Mouse (Mus musculus) midbrain, embryonic 11.5 days (tissue): Measurements from ENCODE around the gene Pth1r. TPM values are rescaled to one million over a fixed set of nuclear protein-coding genes. Genes with fewer than 3 reads are reported as not detected.

ENCODE experiments used
- ATAC-seq: fragments of 200-750 bp; cut with Nextera tagmentation; 2 replicates; pipeline ENCODE4 v1.8.0; 2017; ENCODE audit warnings: moderate TSS enrichment, moderate library complexity; ENCODE audit not compliant: low FRiP score
- DNase-seq: peaks from one replicate; pipeline ENCODE4 v3.0.0; 2015; ENCODE audit warnings: low spot score; ENCODE audit errors: missing footprints
- H3K27ac ChIP-seq: fragments of 300-500 bp; sonication (generic); 2 replicates; pipeline ENCODE4 v1.5.1; 2014; ENCODE audit warnings: low read depth, low read length
- H3K27me3 ChIP-seq: fragments of 300-500 bp; sonication (generic); 2 replicates; pipeline ENCODE4 v1.6.1; 2014; ENCODE audit warnings: mild to moderate bottlenecking, low read length, moderate library complexity, mixed read lengths; ENCODE audit not compliant: control insufficient read depth, insufficient read depth
- H3K36me3 ChIP-seq: fragments of 300-500 bp; sonication (generic); 2 replicates; pipeline ENCODE4 v1.6.1; 2014; ENCODE audit warnings: mild to moderate bottlenecking, low read length, moderate library complexity, mixed read lengths; ENCODE audit not compliant: control insufficient read depth, insufficient read depth
- H3K4me1 ChIP-seq: fragments of 300-500 bp; sonication (generic); 2 replicates; pipeline ENCODE4 v1.6.1; 2014; ENCODE audit warnings: low read length; ENCODE audit not compliant: control insufficient read depth, insufficient read depth
- H3K4me2 ChIP-seq: fragments of 300-500 bp; sonication (generic); 2 replicates; pipeline ENCODE4 v1.6.1; 2014; ENCODE audit warnings: mild to moderate bottlenecking, moderate library complexity
- H3K4me3 ChIP-seq: fragments of 300-500 bp; sonication (generic); 2 replicates; pipeline ENCODE4 v1.5.1; 2014; ENCODE audit warnings: low read depth, low read length
- H3K9ac ChIP-seq: fragments of 300-500 bp; sonication (generic); 2 replicates; pipeline ENCODE4 v1.6.1; 2014; ENCODE audit warnings: low read length
- H3K9me3 ChIP-seq: fragments of 300-500 bp; sonication (generic); 2 replicates; pipeline ENCODE4 v1.6.1; 2016; ENCODE audit warnings: low read length; ENCODE audit not compliant: control insufficient read depth
- WGBS: fragments of 180-500 bp; shearing (Covaris S2); extraction: QIAGEN DNeasy Blood & Tissue Kit; methylation state at CpG from one replicate; pipeline ENCODE4 v1.1.7; 2014; 5-methylcytosine and 5-hydroxymethylcytosine counted together
- polyA plus RNA-seq: library from polyadenylated mRNA; unstranded; fragments of >200 nt; fragmentation: Nextera tagmentation; extraction: Ambion mirVana; gene quantifications from 2 replicates; pipeline ENCODE4 v1.2.1, GENCODE M21; 2014

Gene Pth1r
- polyA plus RNA-seq, 1 experiment from 2014 or later, result 20.3 TPM

DNA sequence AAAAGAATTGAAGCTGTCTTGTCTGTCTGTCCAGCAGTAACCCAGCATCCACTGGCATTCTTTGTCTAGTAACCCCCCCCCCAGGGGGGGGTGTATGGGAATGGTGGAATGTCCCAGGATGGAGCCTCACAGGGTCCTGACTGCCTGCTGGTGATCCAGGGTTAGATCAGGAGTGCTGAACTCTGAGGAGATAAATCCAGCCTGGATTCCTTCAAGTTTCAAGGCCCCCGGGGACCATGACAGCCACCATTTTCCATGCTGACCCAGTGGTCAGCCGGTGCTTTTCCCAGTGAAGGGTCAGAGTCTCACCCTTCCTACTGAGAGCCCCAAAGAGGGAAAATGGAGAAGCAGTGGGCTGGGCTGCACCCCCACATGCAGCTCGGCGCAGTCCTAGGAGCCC is 15.1 kb downstream of the Pth1r start:
- H3K9me3 ChIP-seq, result no peaks in the 10 kb centered on the region
- no peak overlapping the region for H3K27ac ChIP-seq
- H3K4me1 ChIP-seq, result peaks cover 21% of the 10 kb centered on the region
- ATAC-seq (no peak), DNase-seq (no peak)
- H3K4me3 ChIP-seq, result no peak overlapping the region
- WGBS, result 55% methylated on average over 4 of the region's 4 CpGs
- no peak overlapping the region for H3K4me2 ChIP-seq
- H3K36me3 ChIP-seq, result no peaks in the 10 kb centered on the region
- H3K27me3 ChIP-seq, result peaks cover 18% of the 10 kb centered on the region
- H3K9ac ChIP-seq, result no peak overlapping the region

DNA sequence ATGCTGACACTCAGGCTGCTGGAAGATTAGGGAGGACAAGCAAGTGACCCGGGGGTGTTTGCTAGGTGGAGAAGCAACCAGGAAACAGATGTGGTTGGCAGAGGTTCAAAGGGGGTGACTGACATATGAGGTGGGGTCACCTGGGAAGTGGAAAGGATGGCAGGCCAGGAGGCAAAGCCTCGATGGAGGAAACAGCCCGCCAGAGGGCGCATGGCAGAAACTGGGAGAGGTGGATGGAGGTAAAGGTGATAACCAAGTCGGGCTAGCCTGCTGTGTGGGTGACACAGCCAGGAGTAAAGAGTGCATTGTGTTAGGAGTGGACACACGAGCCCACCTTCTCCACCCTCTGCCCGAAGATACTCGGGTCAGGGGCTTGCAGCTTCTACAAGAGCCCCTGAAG is 17.1 kb downstream of the Pth1r start:
- Histone ChIP-seq H3K27me3 (peaks cover 22% of the 10 kb centered on the region), H3K4me2 (no peak overlapping the region), H3K9me3 (no peaks in the 10 kb centered on the region), H3K9ac (no peak overlapping the region), H3K4me1 (peaks cover 21% of the 10 kb centered on the region), H3K36me3 (no peaks in the 10 kb centered on the region), H3K27ac (no peak overlapping the region), H3K4me3 (no peak overlapping the region)
- ATAC-seq (no peak), DNase-seq (no peak)
- 25% methylated on average over 8 of the region's 8 CpGs for WGBS

DNA sequence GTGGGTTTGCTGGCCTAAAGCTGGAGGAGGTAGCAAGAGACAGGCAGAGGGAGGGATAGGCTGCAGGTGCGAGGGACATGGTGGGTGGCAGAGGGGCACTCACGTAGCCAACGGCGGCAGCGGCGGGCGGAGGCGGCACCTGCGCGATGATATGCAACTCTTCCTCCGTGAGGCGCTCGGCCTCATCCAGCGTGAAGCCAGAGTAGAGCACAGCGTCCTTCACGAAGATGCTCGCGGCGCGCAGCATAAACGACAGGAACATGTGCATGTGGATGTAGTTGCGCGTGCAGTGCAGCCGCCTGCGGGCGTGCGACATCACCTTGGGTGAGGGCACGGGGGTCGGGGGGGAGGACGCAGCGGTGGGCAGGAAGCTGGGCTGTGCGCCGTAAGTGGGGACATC is 20.1 kb downstream of the Pth1r start:
- no peak overlapping the region for H3K4me3 ChIP-seq
- peaks cover 4% of the 10 kb centered on the region for H3K4me1 ChIP-seq
- no peak for ATAC-seq
- H3K4me2 ChIP-seq, result peak overlapping the region; percentile 20
- H3K27me3 ChIP-seq, result peaks cover 15% of the 10 kb centered on the region
- no peaks in the 10 kb centered on the region for H3K36me3 ChIP-seq
- no peaks in the 10 kb centered on the region for H3K9me3 ChIP-seq
- DNase-seq, result no peak
- no peak overlapping the region for H3K27ac ChIP-seq
- WGBS, result 5% methylated on average over 29 of the region's 33 CpGs
- no peak overlapping the region for H3K9ac ChIP-seq

DNA sequence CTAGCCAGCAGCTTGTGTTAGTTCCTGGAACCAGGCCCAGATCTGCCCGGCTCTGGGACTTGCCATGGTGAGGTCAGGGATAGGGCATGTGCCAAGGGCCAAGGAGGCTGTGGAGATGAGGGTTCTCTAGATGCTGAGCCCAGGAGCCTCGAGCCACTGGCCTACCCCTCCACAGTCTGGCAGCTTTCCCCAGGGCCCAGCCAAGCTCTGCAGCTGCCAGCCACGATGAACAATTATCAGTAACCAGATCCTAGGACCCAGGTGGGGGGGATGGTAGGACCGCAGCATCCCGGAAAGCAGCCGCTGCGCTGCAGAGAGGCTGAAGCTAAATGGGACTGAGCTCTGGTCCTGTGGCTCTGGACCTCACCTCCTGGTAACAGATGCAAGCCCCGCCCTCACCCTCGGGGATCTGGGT is 21.2 kb downstream of the Pth1r start:
- Histone ChIP-seq H3K4me3 (no peak overlapping the region), H3K9ac (no peak overlapping the region), H3K27me3 (peaks cover 13% of the 10 kb centered on the region), H3K36me3 (no peaks in the 10 kb centered on the region), H3K9me3 (no peaks in the 10 kb centered on the region), H3K4me2 (no peak overlapping the region), H3K27ac (no peak overlapping the region), H3K4me1 (peaks cover 4% of the 10 kb centered on the region)
- peak; percentile 20; the same call in 1 of the 2 replicates for ATAC-seq
- 16% methylated on average over 9 of the region's 9 CpGs for WGBS
- no peak for DNase-seq

DNA sequence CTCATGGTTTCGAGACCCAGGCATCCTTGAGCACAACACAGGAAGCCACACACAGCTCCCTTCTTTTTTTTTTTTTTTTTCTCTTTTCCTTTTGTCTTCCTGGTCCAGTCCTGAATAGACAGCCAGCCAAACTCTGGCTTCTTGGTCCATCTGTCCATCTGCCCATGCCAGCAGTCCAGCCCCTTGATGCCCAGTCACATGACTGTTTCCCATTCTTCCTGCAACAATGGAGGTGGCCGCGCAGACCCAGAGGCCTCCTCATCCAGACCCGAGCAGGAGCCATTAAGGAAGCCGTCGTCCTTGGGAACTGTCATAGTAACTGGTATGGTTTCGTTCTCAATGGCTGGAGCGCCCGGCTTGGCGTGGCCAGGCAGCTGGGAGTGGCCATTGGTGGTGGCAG is 24.9 kb downstream of the Pth1r start:
- Histone ChIP-seq H3K4me1 (peaks cover 2% of the 10 kb centered on the region; the same call in 1 of the 2 replicates), H3K27me3 (peaks cover 5% of the 10 kb centered on the region), H3K36me3 (no peaks in the 10 kb centered on the region), H3K4me2 (no peak overlapping the region), H3K27ac (no peak overlapping the region), H3K9ac (no peak overlapping the region), H3K9me3 (no peaks in the 10 kb centered on the region), H3K4me3 (no peak overlapping the region)
- DNase-seq, result no peak
- ATAC-seq, result no peak
- 87% methylated on average over 10 of the region's 10 CpGs for WGBS

DNA sequence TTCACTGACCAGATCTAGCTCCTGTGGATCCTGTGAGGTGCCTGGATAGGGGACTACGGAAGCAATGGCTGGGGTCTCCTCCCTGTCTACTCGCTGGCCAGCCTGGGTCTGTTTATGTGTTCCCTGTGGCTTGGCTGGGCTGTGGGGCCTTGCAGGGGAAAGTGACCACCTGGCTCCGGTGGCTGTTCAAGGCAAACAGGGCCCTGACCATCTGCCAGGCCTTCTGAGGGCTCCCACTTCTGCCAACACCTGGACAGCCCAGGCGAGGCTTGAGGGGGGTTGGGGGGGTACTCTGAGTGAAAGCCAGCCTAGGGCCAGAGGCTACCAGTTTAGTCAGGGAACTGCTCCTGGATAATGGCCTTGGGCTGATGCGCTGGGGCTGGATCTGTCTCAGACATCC is 27.0 kb downstream of the Pth1r start:
- Histone ChIP-seq H3K27me3 (no peaks in the 10 kb centered on the region), H3K27ac (no peak overlapping the region), H3K4me1 (no peaks in the 10 kb centered on the region), H3K4me2 (no peak overlapping the region), H3K9ac (no peak overlapping the region), H3K9me3 (no peaks in the 10 kb centered on the region), H3K4me3 (no peak overlapping the region), H3K36me3 (no peaks in the 10 kb centered on the region)
- DNase-seq, result no peak
- WGBS, result 68% methylated on average over 5 of the region's 5 CpGs
- no peak for ATAC-seq

DNA sequence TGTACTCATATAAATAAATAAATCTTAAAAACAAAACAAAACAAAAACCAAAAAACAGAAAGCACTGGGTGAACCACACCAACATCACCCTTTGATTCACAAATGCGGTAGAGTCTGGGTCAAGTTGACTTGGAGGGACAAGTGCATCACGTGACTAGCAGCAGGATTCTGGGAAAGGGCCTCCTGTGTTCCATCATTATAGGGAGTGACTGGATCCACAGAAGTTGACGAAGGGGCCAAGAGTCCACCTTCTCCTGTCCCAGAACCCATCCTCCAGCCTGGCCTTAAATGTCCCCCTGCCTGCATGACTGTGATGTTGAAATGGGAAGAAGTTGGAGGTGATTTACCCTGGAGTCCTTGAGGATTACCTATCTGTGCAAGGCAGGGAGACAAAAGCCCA is 28.1 kb downstream of the Pth1r start:
- no peaks in the 10 kb centered on the region for H3K4me1 ChIP-seq
- H3K36me3 ChIP-seq, result no peaks in the 10 kb centered on the region
- no peak overlapping the region for H3K27ac ChIP-seq
- no peak overlapping the region for H3K9ac ChIP-seq
- H3K4me2 ChIP-seq, result no peak overlapping the region
- no peak for DNase-seq
- no peaks in the 10 kb centered on the region for H3K9me3 ChIP-seq
- ATAC-seq, result no peak
- WGBS, result 87% methylated on average over 3 of the region's 3 CpGs
- H3K4me3 ChIP-seq, result no peak overlapping the region
- H3K27me3 ChIP-seq, result no peaks in the 10 kb centered on the region

DNA sequence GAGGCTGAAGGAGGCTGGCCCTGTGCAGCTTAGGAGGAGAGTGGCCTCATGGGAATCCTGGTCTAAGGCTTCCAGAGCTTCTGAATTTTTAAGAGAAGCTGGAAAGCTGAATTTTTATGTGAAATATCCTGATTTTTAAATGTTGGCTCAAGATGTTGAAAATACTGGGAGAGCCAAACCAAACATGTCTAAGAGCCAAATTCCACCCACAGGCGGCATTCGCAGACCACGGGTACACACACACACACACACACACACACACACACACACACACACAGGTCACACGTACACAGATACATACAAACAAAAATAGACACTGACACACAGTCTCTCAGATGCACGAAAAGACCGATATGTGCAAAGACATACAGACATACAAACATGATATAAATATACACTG is 28.9 kb downstream of the Pth1r start:
- Histone ChIP-seq H3K4me3 (no peak overlapping the region), H3K27me3 (no peaks in the 10 kb centered on the region), H3K4me1 (no peaks in the 10 kb centered on the region), H3K9me3 (no peaks in the 10 kb centered on the region), H3K27ac (no peak overlapping the region), H3K36me3 (no peaks in the 10 kb centered on the region), H3K9ac (no peak overlapping the region), H3K4me2 (no peak overlapping the region)
- ATAC-seq, result no peak
- 95% methylated on average over 6 of the region's 6 CpGs for WGBS
- DNase-seq, result no peak

DNA sequence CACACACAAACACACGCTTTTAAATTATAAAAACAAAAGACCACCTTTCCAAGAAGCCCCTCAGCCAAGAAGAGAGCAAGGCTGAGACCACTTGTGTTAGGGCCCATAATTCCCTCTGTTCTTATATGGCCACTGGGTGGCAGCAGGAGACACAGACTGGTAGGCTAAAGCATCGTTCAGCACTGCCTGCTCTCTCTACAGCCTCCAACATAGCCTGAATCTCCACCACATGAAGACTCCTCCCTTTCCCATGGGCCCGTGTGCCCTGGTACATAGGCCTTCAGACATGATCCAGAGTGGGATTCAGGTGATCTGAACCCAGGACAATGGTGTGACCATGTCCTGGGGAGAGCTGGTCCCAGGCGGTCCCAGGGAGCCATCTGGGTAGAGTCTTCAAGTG is 30.2 kb downstream of the Pth1r start:
- H3K9me3 ChIP-seq, result no peaks in the 10 kb centered on the region
- H3K4me3 ChIP-seq, result no peak overlapping the region
- DNase-seq, result peak; percentile 92
- WGBS, result 24% methylated on average over 4 of the region's 4 CpGs
- peak; percentile 82 for ATAC-seq
- no peak overlapping the region for H3K4me2 ChIP-seq
- no peak overlapping the region for H3K9ac ChIP-seq
- no peaks in the 10 kb centered on the region for H3K4me1 ChIP-seq
- H3K36me3 ChIP-seq, result 0 out of 2 replicates have a peak, but pooled peaks cover 3% of the 10 kb centered on the region
- H3K27ac ChIP-seq, result no peak overlapping the region
- H3K27me3 ChIP-seq, result no peaks in the 10 kb centered on the region

DNA sequence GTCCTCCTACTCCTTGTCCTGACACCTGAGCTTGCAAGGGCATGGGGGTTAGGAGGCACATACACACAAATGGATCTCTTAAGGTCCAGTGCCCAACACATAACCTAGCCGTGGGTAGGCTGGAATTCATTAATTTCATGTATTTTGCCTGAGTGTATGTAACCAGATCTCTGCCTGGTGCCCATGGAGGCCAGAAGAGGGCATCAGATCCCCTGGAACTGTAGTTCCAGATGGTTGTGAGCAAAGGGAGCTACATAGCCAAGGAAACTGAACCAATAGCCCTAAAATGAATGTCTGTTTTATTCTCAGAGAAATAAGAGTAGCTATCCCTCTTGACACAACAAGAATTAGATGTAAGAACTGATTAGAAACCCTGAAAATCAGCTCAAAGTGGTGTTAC is 31.5 kb downstream of the Pth1r start:
- DNase-seq (no peak), ATAC-seq (no peak)
- H3K4me2 ChIP-seq, result no peak overlapping the region
- no peak overlapping the region for H3K27ac ChIP-seq
- H3K27me3 ChIP-seq, result no peaks in the 10 kb centered on the region
- H3K4me1 ChIP-seq, result no peaks in the 10 kb centered on the region
- H3K4me3 ChIP-seq, result no peak overlapping the region
- H3K9me3 ChIP-seq, result no peaks in the 10 kb centered on the region
- WGBS, result 70% methylated on average over 1 of the region's 1 CpGs
- H3K9ac ChIP-seq, result no peak overlapping the region
- H3K36me3 ChIP-seq, result 0 out of 2 replicates have a peak, but pooled peaks cover 3% of the 10 kb centered on the region
